Mouse (Mus musculus): ENCODE data around the gene Foxj3.

GRCm38 (mm10) chr4:119490806-119491205 lies 46.0 kb upstream of the Foxj3 start:
- TF ChIP-seq USF2 (conservative IDR thresholded peaks at IDR 0.05; ENCODE audit: low read depth, low read length) (no peak), POLR2A (IDR thresholded peaks at IDR 0.05; ENCODE audit: low read depth, low read length) (no peak), EP300 (IDR thresholded peaks at IDR 0.05; ENCODE audit: low read length) (no peak), RCOR1 (conservative IDR thresholded peaks at IDR 0.05; ENCODE audit: low read depth, low read length) (no peak), CTCF (conservative IDR thresholded peaks at IDR 0.05 in 1 of 2, IDR thresholded peaks at IDR 0.05 in 1 of 2; ENCODE audit: low read depth in 2 of 2, low read length in 2 of 2) (peak; percentile 35 to 64; a peak in 3 of 4 replicates), HCFC1 (IDR thresholded peaks at IDR 0.05; ENCODE audit: low read depth, low read length) (no peak), MAZ (IDR thresholded peaks at IDR 0.05; ENCODE audit: low read depth, low read length) (no peak), ETS1 (conservative IDR thresholded peaks at IDR 0.05; ENCODE audit: low read depth, low read length) (no peak), BHLHE40 (IDR thresholded peaks at IDR 0.05; ENCODE audit: low read depth, low read length) (no peak), RAD21 (IDR thresholded peaks at IDR 0.05; ENCODE audit: low read depth, low read length) (peak; percentile 58)

All from CH12.LX (cell line).